Mouse (Mus musculus) right cerebral cortex, postnatal 36 days (tissue): ENCODE measurements at regions not wholly inside any gene's neighbourhood (a gene's known extent, or its start where the extent isn't known, plus 50 kb on each side); places are given as distances from the start of the nearest gene placed in this dataset.

Experiments used
- DNase-seq, 2 experiments: peaks; one replicate each; pipeline ENCODE4 v3.0.0; 2022; ENCODE audit warnings: low spot score in 2 of 2, mixed read lengths in 1 of 2

- DNase-seq: no peak
Observed at GRCm38 (mm10) chr11:14769008-14769407, 169.9 kb downstream of the Pom121l12 start.

DNA sequence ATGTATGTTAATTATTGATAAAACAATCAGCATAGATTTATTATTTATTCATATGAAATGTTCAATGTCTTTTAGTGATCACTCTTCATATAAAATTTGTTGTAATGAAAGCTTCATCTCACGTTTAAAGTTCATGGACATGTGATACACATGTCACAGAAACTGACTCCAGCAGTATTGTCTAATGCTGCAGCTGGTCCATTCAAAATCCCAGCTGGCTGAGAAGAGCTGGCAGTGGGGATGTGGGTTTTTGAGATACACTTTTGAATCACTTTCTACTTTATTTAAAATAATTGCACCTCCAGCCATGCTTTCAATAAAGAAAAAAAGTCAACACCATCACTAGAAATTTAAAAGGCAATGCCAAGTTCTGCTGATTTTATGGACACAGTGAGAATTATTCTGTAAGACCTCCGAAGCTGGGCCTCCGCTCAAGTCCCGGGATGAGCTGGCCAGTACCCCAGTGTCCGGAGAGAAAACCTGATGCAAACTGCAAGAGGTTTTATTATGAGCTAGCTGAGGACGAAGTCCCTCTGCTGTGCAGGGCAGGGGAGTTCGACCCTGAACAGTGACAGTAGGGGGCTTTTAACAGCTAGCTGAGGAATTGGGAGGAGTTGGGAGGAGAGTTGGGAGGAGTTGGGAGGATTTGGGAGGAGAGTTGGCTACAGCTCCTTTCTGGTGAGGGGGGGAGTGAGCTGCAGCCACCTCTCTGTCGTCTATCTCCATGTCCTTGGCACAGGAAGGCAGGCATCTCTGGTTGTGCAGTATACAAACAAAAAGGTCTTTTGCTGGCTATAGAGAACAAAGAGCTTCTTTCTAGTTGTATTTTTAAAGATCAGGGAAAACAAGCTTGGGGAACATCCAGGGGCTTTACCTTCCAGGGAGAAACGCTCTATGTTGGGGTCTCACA, 170.6 kb downstream of the Pom121l12 start:
- DNase-seq: no peak

DNA sequence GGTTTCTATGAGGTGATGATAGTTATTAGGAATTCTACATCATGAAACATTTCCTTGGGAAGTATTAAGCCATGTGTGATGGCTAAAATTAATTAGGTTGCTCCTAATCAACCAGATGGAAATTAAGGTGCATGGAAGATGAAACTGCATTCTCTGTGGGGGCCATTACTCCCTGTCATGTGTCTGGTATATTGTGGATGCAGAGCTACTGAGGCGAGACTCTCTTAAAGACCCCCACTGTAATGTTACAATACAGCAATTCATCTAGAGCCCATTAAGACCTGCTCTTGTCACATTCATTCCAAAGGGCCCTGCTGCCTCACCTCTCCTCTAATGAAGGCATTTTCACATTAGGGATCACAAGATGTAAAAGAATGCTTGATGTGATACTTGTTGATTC, 199.2 kb downstream of the Pom121l12 start:
- DNase-seq: no peak

- no peak for DNase-seq
Observed at GRCm38 (mm10) chr11:14799227-14799626, 200.2 kb downstream of the Pom121l12 start.

- DNase-seq: peak; percentile 2 to 12
Observed at GRCm38 (mm10) chr11:14818936-14819335, 219.9 kb downstream of the Pom121l12 start.
